Mouse (Mus musculus) layer of hippocampus, postnatal 25 days (tissue): ENCODE data around the gene Klhl30. TPM values are rescaled to one million over a fixed set of nuclear protein-coding genes. Genes with fewer than 3 reads are reported as not detected.

ENCODE experiments used
- total RNA-seq, 2 experiments: library from RNA; stranded (reverse); gene quantifications; 2 replicates each; pipeline ENCODE4 v1.2.3; 2021

Gene Klhl30
- total RNA-seq, 2 experiments from 2014 or later = not detected

Other genes with a start within 250 kb of the Klhl30 start
- not detected for gene Rbm44, start 205.9 kb upstream of the Klhl30 start, total RNA-seq
- 10 to 100 TPM; 61.6 to 63.1 TPM for gene Ramp1, start 171.2 kb upstream of the Klhl30 start, total RNA-seq
- gene Ube2f, start 100.7 kb upstream of the Klhl30 start, total RNA-seq = 10 to 100 TPM; 47.7 to 54.2 TPM
- gene Scly, start 52.7 kb upstream of the Klhl30 start, total RNA-seq = 10 to 100 TPM; 17.8 to 21.2 TPM
- gene Espnl, start 28.9 kb upstream of the Klhl30 start, total RNA-seq = not detected
- gene Erfe, start 15.4 kb downstream of the Klhl30 start, total RNA-seq = not detected
- gene Ilkap, start 47.8 kb downstream of the Klhl30 start, total RNA-seq = 10 to 100 TPM; 55.2 to 63.6 TPM
- 10 to 100 TPM; 15.6 to 15.7 TPM for gene Hes6, start 63.0 kb downstream of the Klhl30 start, total RNA-seq
- 10 to 100 TPM; 21.5 to 23.8 TPM for gene Per2, start 108.3 kb downstream of the Klhl30 start, total RNA-seq
- 10 to 100 TPM; 10.7 to 12.8 TPM for gene Traf3ip1, start 143.6 kb downstream of the Klhl30 start, total RNA-seq
- gene Asb1, start 189.5 kb downstream of the Klhl30 start, total RNA-seq = 10 to 100 TPM; 35.9 to 42.0 TPM